23 mouse cellular contexts compared by ENCODE assay signal in genomic region chr3:16690955-16691354, GRCm38 (mm10).
DNase-seq lines count a peak whose midpoint lies in the region; ATAC-seq and TF ChIP-seq lines count a peak whose summit lies in the region.
"Had no signal": no experiment of that assay in that cellular context is flagged by ENCODE, and none has a peak within 500 bp of the region (broad histone marks: within the 10 kb centered on the region; RNA-seq: fewer than 3 reads in every experiment).

No protein-coding gene starts in this region.

- no peak for TF ChIP-seq CTCF in midbrain, postnatal 0 days (IDR thresholded peaks at IDR 0.05)

- 40% methylated on average over 1 of the region's 1 CpGs for WGBS in midbrain, postnatal 0 days
- 49% methylated on average over 1 of the region's 1 CpGs for WGBS in midbrain, embryonic 14.5 days

- H3K4me2 ChIP-seq in midbrain, postnatal 0 days (ENCODE audit: low read depth, low read length, poor library complexity, severe bottlenecking): no peak overlapping the region
- H3K4me2 ChIP-seq in midbrain, embryonic 14.5 days (ENCODE audit: low read length): no peak overlapping the region
- H3K4me2 ChIP-seq: embryonic facial prominence, embryonic 12.5 days; forebrain, embryonic 12.5 days; hindbrain, embryonic 14.5 days had no signal

- H3K9ac ChIP-seq in midbrain, postnatal 0 days (replicated peaks; ENCODE audit: low read length, poor library complexity, severe bottlenecking): no peak overlapping the region
- no peak overlapping the region for H3K9ac ChIP-seq in midbrain, embryonic 14.5 days (replicated peaks; ENCODE audit: low read length)
- H3K9ac ChIP-seq: embryonic facial prominence, embryonic 12.5 days; forebrain, embryonic 12.5 days; hindbrain, embryonic 14.5 days had no signal

- H3K9me3 ChIP-seq in midbrain, postnatal 0 days (ENCODE audit: low read length): no peaks in the 10 kb centered on the region
- H3K9me3 ChIP-seq in midbrain, embryonic 14.5 days (ENCODE audit: control insufficient read depth, low read length): no peaks in the 10 kb centered on the region
- H3K9me3 ChIP-seq: embryonic facial prominence, embryonic 12.5 days; forebrain, embryonic 12.5 days; G1E; heart, embryonic 10.5 days had no signal

- no peaks in the 10 kb centered on the region for H3K4me1 ChIP-seq in midbrain, postnatal 0 days (ENCODE audit: insufficient read depth, low read length)
- no peaks in the 10 kb centered on the region for H3K4me1 ChIP-seq in midbrain, embryonic 14.5 days (ENCODE audit: control insufficient read depth, insufficient read depth, low read length)
- H3K4me1 ChIP-seq: embryonic facial prominence, embryonic 12.5 days; forebrain, embryonic 12.5 days; heart, embryonic 10.5 days had no signal

- H3K27me3 ChIP-seq in midbrain, postnatal 0 days (ENCODE audit: insufficient read depth, low read length): no peaks in the 10 kb centered on the region
- no peaks in the 10 kb centered on the region for H3K27me3 ChIP-seq in midbrain, embryonic 14.5 days (ENCODE audit: control insufficient read depth, insufficient read depth, low read length)
- H3K27me3 ChIP-seq: embryonic facial prominence, embryonic 12.5 days; forebrain, embryonic 12.5 days had no signal

- no peak for ATAC-seq in midbrain, postnatal 0 days (ENCODE audit: low FRiP score)
- ATAC-seq in midbrain, embryonic 14.5 days (ENCODE audit: low FRiP score, low TSS enrichment): no peak
- no peak for ATAC-seq in inflammation-experienced regulatory T-cells, adult 6 months
- ATAC-seq: CD4-positive, CD25-positive, alpha-beta regulatory T cell, adult 4 months; forebrain, embryonic 16.5 days had no signal

- peak; percentile 2 to 6 for DNase-seq in cerebellum, adult 18-20 months
- DNase-seq in cerebellum, adult 8-10 months: no peak
- DNase-seq in cerebellum, postnatal 14 days: peak; percentile 75 to 84
- no peak for DNase-seq in cerebellum, adult 11-12 months
- DNase-seq in midbrain, postnatal 0 days (ENCODE audit: low spot score): peak; percentile 48
- no peak for DNase-seq in midbrain, embryonic 14.5 days
- DNase-seq: adrenal gland, adult 8-10 months; adrenal gland, postnatal 36 days; B cell, adult 2 months; gastrocnemius, postnatal 10 days; heart, adult 18-20 months; heart, postnatal 10 days; heart, postnatal 4 days; kidney, adult 11 months; kidney, adult 9 months had no signal

- no peak overlapping the region for H3K27ac ChIP-seq in midbrain, postnatal 0 days (ENCODE audit: low read depth, low read length)
- no peak overlapping the region for H3K27ac ChIP-seq in midbrain, embryonic 14.5 days (replicated peaks; ENCODE audit: low read depth, low read length)
- H3K27ac ChIP-seq: embryonic facial prominence, embryonic 12.5 days; forebrain, embryonic 12.5 days; heart, embryonic 10.5 days; hindbrain, embryonic 14.5 days had no signal

- H3K4me3 ChIP-seq in midbrain, postnatal 0 days (ENCODE audit: low read depth, low read length): no peak overlapping the region
- H3K4me3 ChIP-seq in midbrain, embryonic 14.5 days (replicated peaks; ENCODE audit: low read depth, low read length): no peak overlapping the region
- H3K4me3 ChIP-seq: embryonic facial prominence, embryonic 12.5 days; forebrain, embryonic 12.5 days; heart, embryonic 10.5 days had no signal

- no peaks in the 10 kb centered on the region for H3K36me3 ChIP-seq in midbrain, postnatal 0 days (ENCODE audit: insufficient read depth, low read length)
- H3K36me3 ChIP-seq in midbrain, embryonic 14.5 days (ENCODE audit: control insufficient read depth, insufficient read depth, low read length): no peaks in the 10 kb centered on the region
- H3K36me3 ChIP-seq: embryonic facial prominence, embryonic 12.5 days; forebrain, embryonic 12.5 days; G1E; heart, embryonic 10.5 days had no signal

Comparison
In these comparisons a context has a peak if more than half of its experiments do, and no peak if none do; other contexts are left out.
1. DNase-seq: peak in cerebellum, adult 18-20 months (2 of 2), cerebellum, postnatal 14 days (2 of 2) and midbrain, postnatal 0 days (single experiment); none in cerebellum, adult 8-10 months (single experiment), cerebellum, adult 11-12 months (single experiment) and midbrain, embryonic 14.5 days (single experiment).